Mouse (Mus musculus): ENCODE measurements around the gene Slc39a5.

- TF ChIP-seq CTCF (IDR thresholded peaks at IDR 0.05; ENCODE audit: borderline replicate concordance, control insufficient read depth, extremely low read depth, insufficient read depth, low read length, poor library complexity) (no peak), POLR2A (IDR thresholded peaks at IDR 0.05; ENCODE audit: control insufficient read depth, extremely low read depth, insufficient read depth, low read length, poor library complexity) (no peak)
Measured at GRCm38 (mm10) chr10:128367899-128368401, 33.1 kb downstream of the Slc39a5 start.
